Mouse (Mus musculus): ENCODE results near the gene Gm17660. TPM values are rescaled to one million over a fixed set of nuclear protein-coding genes. Genes with fewer than 3 reads are reported as not detected.

Gm17660 gene
- total and polyA plus RNA-seq, 3 experiments = not detected

- Histone ChIP-seq H3K4me1 (ENCODE audit: control insufficient read depth in 1 of 2, insufficient read depth in 2 of 2, low read length in 2 of 2) (peaks cover 14 to 16% of the 10 kb centered on the region in 2 experiments), H3K36me3 (ENCODE audit: control insufficient read depth in 1 of 2, insufficient read depth in 2 of 2, low read length in 2 of 2) (peaks cover 0 to 13% of the 10 kb centered on the region in 2 experiments; a peak in 2 of 4 replicates), H3K4me3 (ENCODE audit: control insufficient read depth in 1 of 2, insufficient read depth in 1 of 2, low read depth in 2 of 2, low read length in 2 of 2) (no peak overlapping the region), H3K79me2 (ENCODE audit: control insufficient read depth, insufficient read depth, low read length, poor library complexity) (no peaks in the 10 kb centered on the region), H3K27ac (ENCODE audit: control insufficient read depth, low read depth, low read length) (no peak overlapping the region), H3K9me3 (replicated peaks; ENCODE audit: insufficient read depth, low read length) (no peaks in the 10 kb centered on the region), H3K27me3 (ENCODE audit: control insufficient read depth in 1 of 2, insufficient read depth in 2 of 2, low read length in 2 of 2) (no peaks in the 10 kb centered on the region), H3K9ac (ENCODE audit: control insufficient read depth, low read depth, low read length, poor library complexity, severe bottlenecking) (no peak overlapping the region)
- no peak for DNase-seq (ENCODE audit: low read depth, low spot score)
- TF ChIP-seq USF1 (IDR thresholded peaks at IDR 0.05; ENCODE audit: low read depth, low read length) (no peak), MXI1 (IDR thresholded peaks at IDR 0.05; ENCODE audit: low read depth, low read length) (no peak), ZKSCAN1 (IDR thresholded peaks at IDR 0.05; ENCODE audit: low read depth, low read length) (no peak), ZC3H11A (IDR thresholded peaks at IDR 0.05; ENCODE audit: low read depth, low read length) (no peak), TBP (IDR thresholded peaks at IDR 0.05; ENCODE audit: low read depth, low read length) (no peak), POLR2A (IDR thresholded peaks at IDR 0.05; ENCODE audit: control insufficient read depth in 1 of 2, insufficient read depth in 1 of 2, low read depth in 1 of 2, low read length in 2 of 2, poor library complexity in 1 of 2) (no peak), NELFE (IDR thresholded peaks at IDR 0.05; ENCODE audit: low read depth, low read length) (no peak), MYC (IDR thresholded peaks at IDR 0.05; ENCODE audit: low read depth, low read length) (no peak), CTCF (IDR thresholded peaks at IDR 0.05 in 2 of 3, conservative IDR thresholded peaks at IDR 0.05 in 1 of 3; ENCODE audit: control insufficient read depth in 1 of 3, insufficient read depth in 1 of 3, low read depth in 2 of 3, low read length in 3 of 3, poor library complexity in 1 of 3, severe bottlenecking in 1 of 3) (no peak), EP300 (IDR thresholded peaks at IDR 0.05; ENCODE audit: low read depth in 1 of 2, low read length in 2 of 2) (no peak)
Measured at GRCm38 (mm10) chr5:104036686-104037085, 40.7 kb downstream of the Gm17660 start.

- no peak for DNase-seq (ENCODE audit: low read depth, low spot score)
- Histone ChIP-seq H3K9ac (ENCODE audit: control insufficient read depth, low read depth, low read length, poor library complexity, severe bottlenecking) (no peak overlapping the region), H3K27me3 (ENCODE audit: control insufficient read depth in 1 of 2, insufficient read depth in 2 of 2, low read length in 2 of 2) (no peaks in the 10 kb centered on the region), H3K79me2 (ENCODE audit: control insufficient read depth, insufficient read depth, low read length, poor library complexity) (no peaks in the 10 kb centered on the region), H3K9me3 (replicated peaks; ENCODE audit: insufficient read depth, low read length) (no peaks in the 10 kb centered on the region), H3K36me3 (ENCODE audit: control insufficient read depth in 1 of 2, insufficient read depth in 2 of 2, low read length in 2 of 2) (peaks cover 0 to 13% of the 10 kb centered on the region in 2 experiments; a peak in 2 of 4 replicates), H3K4me1 (ENCODE audit: control insufficient read depth in 1 of 2, insufficient read depth in 2 of 2, low read length in 2 of 2) (peaks cover 14 to 16% of the 10 kb centered on the region in 2 experiments), H3K27ac (ENCODE audit: control insufficient read depth, low read depth, low read length) (no peak overlapping the region), H3K4me3 (ENCODE audit: control insufficient read depth in 1 of 2, insufficient read depth in 1 of 2, low read depth in 2 of 2, low read length in 2 of 2) (no peak overlapping the region)
- TF ChIP-seq TBP (IDR thresholded peaks at IDR 0.05; ENCODE audit: low read depth, low read length) (no peak), SIN3A (IDR thresholded peaks at IDR 0.05; ENCODE audit: low read length) (no peak), ZC3H11A (IDR thresholded peaks at IDR 0.05; ENCODE audit: low read depth, low read length) (no peak), GABPA (IDR thresholded peaks at IDR 0.05; ENCODE audit: low read depth, low read length) (no peak), ZKSCAN1 (IDR thresholded peaks at IDR 0.05; ENCODE audit: low read depth, low read length) (no peak), JUND (IDR thresholded peaks at IDR 0.05; ENCODE audit: low read depth, low read length) (no peak), HCFC1 (IDR thresholded peaks at IDR 0.05; ENCODE audit: low read depth, low read length) (no peak), MYB (IDR thresholded peaks at IDR 0.05; ENCODE audit: low read depth, low read length) (no peak), E2F4 (IDR thresholded peaks at IDR 0.05; ENCODE audit: borderline replicate concordance, low read depth, low read length) (no peak), USF1 (IDR thresholded peaks at IDR 0.05; ENCODE audit: low read depth, low read length) (no peak), USF2 (IDR thresholded peaks at IDR 0.05; ENCODE audit: borderline replicate concordance in 1 of 2, insufficient read depth in 1 of 2, low read depth in 1 of 2, low read length in 2 of 2) (no peak), MEF2A (IDR thresholded peaks at IDR 0.05; ENCODE audit: extremely low read depth, insufficient replicate concordance, low read depth, low read length, poor library complexity, severe bottlenecking) (no peak), MAFK (IDR thresholded peaks at IDR 0.05; ENCODE audit: borderline replicate concordance, low read depth, low read length) (no peak), SMC3 (IDR thresholded peaks at IDR 0.05; ENCODE audit: low read depth, low read length) (no peak), RAD21 (IDR thresholded peaks at IDR 0.05; ENCODE audit: low read depth, low read length) (no peak), POLR2AphosphoS5 (IDR thresholded peaks at IDR 0.05; ENCODE audit: borderline replicate concordance, low read depth, low read length) (no peak), TAL1 (IDR thresholded peaks at IDR 0.05; ENCODE audit: low read length) (no peak), NRF1 (IDR thresholded peaks at IDR 0.05; ENCODE audit: insufficient read depth, low read depth, low read length, poor library complexity, severe bottlenecking) (no peak), CHD2 (IDR thresholded peaks at IDR 0.05; ENCODE audit: low read length) (no peak), TCF12 (IDR thresholded peaks at IDR 0.05; ENCODE audit: low read depth, low read length) (no peak)
Measured at GRCm38 (mm10) chr5:104035824-104036223, 41.6 kb downstream of the Gm17660 start.
